Mouse (Mus musculus) cerebellum, adult 8-10 months (tissue): ENCODE data around the gene Lemd2.
A peak's percentile ranks its signal among the peaks of the same experiment; 100 is the strongest.
"Not testable (repeated sequence)": the region's sequence is repeated elsewhere in the genome, so short reads cannot be mapped to it uniquely, and the experiment has no call there.

ENCODE experiments used
- DNase-seq: peaks from one replicate; pipeline ENCODE4 v3.0.0; 2022

The Lemd2 gene

DNA sequence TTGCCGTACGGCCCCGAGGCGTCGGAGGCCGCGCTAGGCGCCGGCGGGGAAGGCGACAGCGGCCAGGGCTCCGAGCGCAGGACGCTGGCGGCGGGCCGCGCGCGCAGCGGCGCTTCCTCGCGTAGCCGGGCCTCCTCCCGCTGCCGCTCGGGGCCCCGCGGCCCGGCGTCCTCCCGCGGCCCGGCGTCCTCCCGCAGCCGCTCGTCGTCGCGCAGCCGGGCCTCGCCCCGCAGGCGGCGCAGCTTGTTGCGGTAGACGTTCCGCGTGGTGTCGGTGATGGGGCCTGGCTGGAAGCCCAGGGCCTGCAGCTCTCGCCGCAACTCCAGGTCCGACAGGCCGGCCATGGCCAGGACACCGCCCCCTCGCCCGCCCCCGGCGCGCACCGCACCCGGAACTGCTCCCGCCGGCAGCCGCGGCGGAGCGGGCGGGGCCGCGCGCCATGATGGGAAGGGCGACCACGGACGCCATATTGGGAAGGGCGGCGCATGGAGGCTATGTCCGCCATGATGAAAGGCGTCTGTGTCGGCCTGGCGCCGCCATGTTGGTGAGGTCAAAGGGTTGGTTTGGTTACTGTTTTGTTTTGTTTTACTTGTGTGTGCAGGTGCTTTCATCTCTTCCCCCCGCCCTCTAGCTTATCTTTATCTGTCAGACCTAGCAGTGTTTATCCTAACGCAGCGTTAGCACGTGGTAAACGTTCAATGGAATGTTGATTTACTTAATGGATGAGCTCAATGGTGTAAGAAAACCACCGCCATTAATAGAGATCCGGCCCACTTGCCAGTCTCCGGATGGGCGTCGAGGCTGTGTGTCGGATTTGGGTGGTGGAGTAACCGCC is at the start of gene Lemd2:
Lemd2 (minus strand) TSS at position 395 of the 835 bp plus-strand sequence.
- peak; percentile 96 for DNase-seq

DNA sequence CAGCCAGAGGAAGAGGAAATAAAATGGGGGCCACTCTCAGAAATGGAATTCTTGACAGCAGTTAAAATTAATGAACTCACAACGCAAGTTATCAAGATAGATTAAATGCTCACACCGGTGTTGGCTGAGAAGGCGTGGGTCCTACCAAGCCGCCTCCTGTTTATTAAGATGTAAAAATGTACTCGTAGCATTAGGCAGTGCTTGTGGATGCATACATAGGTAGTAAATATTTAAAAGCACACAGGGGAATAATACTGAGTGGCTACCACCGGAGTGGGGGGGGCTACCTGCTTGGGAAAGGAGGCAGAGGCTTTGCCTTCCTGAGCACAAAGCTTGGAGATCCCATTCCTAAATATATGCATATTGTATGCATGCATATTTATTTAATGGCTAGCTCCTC is 46.9 kb upstream of the Lemd2 start:
- DNase-seq, result no peak

GRCm38 (mm10) chr17:27250461-27250860 is 46.2 kb upstream of the Lemd2 start:
- no peak for DNase-seq

DNA sequence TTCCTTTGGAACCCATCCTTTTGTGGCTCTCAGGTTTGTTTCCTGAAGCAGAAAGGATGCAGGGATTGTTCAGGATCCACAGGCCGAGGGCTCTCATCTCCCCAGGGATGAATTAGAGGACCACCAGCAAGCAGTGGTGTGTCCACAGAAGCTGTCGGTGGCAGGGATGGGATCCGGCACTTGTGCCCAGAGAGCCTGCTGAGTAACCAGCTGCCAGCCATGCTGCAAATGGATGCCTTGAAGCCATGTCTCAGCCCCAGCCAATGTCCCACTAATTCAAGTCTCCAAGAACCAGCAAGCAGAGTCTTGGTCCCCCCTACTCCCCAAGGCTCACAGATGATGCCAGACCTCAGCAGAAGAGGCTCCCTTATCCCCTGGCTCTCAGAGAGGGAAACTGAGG is 44.8 kb upstream of the Lemd2 start:
- DNase-seq, result peak; percentile 72

DNA sequence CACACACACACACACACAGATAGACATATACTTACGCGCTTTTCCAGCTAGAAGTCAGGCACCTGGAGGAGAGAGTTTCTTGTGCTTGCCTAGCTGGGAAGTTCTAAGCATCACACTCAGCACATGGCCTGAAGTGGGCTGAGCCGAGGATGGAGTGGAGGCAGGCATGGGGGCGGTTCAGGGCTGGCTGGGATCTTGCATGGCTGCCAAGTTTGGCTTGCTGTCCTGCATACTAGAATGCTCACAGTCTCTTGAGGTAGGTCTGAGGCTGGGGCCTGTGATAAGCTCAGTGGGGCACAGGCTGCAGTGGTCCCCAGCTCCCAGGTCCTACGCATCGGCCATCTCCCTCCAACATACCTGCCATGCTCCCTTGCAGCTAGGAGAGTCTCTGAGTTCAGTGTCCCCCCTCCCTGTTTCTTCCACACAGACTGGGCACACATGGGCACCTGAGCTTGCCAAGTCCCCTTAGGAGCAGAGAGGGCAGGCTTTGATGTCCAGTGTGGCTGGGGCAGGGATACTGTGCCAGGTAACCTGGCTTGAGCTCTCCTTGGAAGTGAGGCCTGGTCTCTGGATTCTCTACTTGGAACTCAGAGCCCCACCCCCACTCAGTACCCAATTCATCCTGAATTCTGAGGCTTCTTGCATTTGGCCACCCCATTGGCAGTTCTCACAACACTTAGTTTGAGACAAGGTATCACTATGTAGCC is 43.6 kb upstream of the Lemd2 start:
- peak; percentile 72 for DNase-seq

DNA sequence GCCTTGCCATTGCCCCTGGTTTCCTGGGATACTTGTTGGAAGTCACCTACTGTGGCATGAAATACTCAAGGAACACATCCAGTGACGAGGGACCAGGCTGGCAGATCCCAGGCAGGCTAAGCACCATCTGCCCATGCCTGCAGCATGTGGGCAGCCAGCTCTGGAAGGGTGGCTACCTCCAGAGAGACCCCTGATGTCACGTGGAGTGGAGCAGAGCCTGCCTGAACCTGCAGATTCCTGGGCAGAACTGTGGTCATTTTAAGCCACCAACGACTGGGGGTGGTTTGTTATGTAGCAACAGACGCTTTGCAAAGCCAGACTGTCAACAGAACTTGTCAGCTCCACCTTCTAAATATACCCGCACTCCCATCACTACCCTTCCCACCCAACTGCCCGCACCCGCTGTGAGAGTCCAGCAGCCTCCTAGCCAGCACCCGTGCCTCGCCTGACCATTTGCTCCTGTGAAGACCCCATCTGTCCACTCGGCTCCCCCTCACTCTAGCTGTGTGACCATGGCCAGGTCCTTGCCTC is 41.6 kb upstream of the Lemd2 start:
- no peak for DNase-seq

DNA sequence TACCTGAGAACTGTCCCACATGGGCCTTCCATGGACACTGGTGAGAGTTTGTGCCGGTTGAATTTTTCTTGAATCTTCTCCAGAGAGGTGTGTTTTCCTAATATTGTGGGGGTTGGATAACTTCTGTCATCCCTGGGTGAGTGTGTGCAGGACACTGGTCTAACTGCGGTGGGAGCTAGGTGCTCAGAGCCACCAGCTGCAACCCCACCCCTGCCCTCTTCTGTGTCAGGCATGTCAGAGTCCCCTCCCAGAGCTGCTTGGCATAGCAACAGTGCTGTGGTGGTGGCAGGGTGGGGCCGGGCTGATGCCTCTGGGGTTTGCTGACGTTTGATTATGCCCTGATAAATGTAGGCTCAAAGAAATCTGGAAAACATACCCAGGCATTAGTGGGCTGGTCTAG is 40.6 kb upstream of the Lemd2 start:
- DNase-seq, result no peak

DNA sequence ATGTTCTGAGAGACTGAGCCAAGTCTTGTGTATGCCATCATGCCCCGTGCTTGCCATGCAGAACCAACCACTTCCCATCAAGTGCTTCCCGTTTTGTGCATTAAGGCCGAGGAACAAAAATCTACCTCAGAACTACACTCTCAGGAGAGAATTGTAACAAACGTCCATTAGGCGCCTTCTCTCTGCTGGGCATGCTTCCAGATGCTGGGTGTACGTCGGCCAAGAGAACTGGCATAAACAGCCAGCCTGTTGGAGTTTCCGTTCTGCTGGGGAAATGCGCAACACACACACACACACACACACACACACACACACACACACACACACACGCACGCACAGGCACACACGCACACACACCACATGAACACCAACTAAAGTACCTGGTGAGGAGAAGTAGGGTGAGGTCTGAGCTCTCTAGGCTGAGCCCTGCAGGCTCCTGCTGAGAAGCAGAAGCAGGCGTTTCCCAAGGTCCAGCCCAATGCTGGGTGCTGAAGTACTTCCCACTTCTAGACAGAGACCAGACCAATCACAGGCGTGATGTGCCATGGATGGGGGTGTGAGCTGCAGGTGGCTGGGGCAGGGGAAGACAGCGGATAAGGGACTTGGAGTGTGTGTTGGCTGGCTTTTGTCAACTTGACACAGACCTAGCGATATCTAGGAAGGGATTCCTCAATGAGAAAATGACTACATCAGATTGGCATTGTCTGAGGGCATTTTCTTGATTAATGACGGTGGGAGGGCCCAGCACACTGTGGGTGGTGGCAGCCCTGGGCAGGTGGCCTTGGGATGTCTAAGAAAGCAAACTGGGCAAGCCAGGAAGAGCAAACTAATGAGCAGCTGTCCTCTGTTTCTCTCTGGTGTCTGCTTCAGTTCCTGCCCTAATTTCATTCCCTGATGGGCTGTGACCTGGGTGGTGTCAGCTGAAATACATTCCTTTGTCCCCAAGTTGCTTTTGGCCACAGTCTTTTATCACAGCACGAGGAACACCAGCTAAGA is 38.2 kb upstream of the Lemd2 start:
- DNase-seq, result peak; percentile 78

DNA sequence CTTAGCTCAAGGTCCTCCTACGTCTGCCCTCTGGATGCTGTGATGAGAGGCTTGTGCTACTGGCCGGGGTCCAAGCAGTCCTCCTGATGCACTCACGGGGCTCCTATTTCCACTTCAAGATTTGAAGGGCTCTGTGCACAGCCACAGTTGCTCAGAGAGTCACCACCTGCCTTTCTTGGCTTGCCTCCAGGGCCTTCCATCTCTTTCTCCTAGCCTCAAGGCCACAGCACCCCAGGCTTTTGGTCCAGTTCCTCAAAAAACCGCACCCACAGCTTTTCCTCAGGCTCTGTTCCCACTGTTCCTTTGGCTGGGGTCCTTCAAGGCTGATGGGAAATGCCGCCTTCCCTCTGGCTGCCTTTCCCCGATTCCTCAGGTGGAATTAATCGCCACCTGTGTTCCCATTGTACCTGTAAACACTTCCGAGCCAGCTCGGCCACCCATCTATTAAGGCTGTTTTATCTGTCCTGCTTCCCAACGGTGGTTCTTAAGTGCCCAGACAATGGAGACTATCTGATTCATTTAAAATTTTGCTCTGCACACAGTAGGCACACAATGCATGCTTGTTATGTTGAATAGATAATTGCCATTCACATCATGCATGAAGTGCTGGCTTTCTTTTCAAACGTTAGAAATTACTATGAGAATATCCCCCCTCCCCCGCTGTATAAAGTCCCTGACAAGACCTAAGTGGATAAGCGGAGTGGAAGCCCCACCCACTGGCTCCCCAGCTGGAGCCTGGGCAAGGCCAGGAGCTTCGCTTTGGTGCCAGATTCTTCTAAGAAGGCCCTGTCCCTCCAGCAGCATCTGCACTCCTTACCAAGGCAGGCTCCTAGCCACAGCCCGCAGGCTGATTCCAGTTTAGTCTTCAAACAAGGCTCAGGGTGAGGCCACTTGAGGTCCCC is 36.5 kb upstream of the Lemd2 start:
- peak; percentile 98 for DNase-seq

GRCm38 (mm10) chr17:27239941-27240340 is 35.7 kb upstream of the Lemd2 start:
- peak; percentile 58 for DNase-seq

DNA sequence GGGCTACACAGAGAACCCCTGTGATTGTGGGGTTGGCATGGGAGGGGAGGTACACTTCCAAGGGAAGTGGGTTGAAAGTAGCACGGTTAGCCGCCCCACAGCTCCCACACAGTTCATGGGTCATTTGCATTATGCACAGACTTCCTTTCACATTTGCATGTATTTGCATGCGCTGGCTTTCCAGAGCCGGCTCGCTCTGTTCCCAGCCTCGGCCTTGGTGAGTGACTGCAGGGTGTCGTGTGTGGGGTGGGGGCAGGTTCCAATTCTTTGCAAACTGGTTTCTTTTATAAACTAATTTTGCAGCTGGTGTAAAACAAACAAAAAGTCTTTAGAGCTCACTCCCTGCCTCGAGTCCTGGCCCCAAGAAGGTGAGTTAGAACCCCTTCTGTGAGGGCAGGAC is 34.4 kb upstream of the Lemd2 start:
- no peak for DNase-seq

DNA sequence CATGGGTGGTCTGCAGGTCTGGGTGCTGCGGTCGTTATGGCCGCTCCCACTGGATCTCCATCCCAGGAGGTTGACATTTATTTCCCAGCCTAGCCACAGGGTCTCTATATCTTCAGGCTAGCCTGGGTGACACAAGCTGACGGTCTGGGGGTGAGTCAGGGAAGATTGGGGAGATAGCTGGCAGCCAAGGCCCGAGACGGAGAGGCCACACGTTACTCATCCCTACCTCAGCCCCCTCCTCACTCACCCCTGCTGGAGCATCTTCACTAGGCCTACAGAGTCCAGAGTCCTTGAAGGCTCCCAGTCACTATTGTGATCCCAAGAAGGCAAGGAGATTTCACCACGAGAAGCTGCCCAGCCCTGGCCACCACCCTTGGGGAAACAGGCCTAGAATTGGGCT is 33.5 kb upstream of the Lemd2 start:
- DNase-seq, result no peak

DNA sequence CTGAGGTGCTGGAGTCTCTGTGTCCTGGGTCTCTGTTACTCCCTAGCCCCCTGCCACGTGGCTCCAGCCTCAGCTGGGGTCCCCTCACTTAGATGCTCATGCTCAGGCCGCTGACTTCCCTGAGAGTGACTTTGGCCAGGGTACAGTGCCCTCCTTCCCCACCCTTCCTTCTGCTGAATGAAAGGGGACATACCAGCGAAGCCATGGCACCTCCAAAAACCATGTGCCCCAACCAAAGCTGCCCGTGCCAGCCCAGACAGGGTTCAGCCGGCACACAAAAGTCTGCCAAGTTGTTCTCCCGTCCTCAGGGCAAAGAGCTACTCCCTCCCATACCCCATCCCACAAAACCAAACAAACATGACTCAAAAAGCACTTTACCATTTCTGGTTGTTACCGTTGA is 29.0 kb upstream of the Lemd2 start:
- no peak for DNase-seq

GRCm38 (mm10) chr17:27232176-27232575 is 27.9 kb upstream of the Lemd2 start:
- DNase-seq, result no peak

DNA sequence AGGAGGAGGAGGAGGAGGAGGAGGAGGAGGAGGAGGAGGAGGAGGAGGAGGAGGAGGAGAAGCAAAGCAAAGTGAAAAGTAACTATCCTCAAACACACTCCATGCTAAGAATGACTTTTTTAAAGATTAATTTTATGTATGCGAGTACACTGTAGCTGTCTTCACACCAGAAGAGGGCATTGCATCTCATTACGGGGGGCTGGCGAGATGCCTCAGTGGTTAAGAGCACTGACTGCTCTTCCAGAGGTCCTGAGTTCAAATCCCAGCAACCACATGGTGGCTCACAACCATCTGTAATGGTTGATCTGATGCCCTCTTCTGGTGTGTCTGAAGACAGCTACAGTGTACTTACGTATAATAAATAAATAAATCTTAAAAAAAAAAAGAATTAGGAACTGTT is 27.3 kb upstream of the Lemd2 start:
- DNase-seq, result not testable (repeated sequence)

- no peak for DNase-seq
Observed at GRCm38 (mm10) chr17:27231146-27231503, 26.9 kb upstream of the Lemd2 start.

DNA sequence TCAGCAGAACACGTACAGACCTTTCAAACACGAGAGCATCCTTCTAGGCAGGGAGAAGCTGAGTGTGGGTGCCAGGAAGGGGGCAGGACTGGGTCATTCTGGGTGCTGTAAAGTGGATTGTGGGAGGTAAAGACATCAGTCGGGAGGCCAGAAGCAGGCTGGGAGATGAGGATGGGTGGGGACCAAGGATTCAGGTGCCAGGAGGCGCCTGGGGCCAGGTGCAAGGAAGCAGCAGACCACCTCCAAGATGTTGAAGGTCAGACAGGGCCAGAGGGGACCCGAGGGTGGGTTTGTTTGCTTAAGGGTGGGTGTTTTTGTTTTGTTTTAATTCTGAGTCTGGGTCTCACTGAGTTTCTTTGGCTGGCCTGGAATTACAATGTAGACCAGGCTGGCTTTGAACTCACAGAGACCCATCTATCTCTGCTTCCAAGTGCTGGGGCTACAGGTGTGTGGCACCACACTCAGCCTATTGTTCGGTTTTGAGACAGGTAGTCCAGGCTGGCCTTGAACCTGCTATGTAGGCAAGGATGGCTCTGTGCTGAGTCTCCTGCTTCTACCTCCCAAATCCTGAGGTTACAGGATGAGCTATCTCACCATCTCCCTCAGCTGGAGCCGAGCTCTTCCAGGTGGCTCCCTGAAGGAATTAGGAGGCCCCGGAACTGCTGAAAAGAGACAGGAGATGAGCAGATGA is 26.3 kb upstream of the Lemd2 start:
- DNase-seq, result no peak

GRCm38 (mm10) chr17:27229710-27230454 is 25.6 kb upstream of the Lemd2 start:
- no peak for DNase-seq

DNA sequence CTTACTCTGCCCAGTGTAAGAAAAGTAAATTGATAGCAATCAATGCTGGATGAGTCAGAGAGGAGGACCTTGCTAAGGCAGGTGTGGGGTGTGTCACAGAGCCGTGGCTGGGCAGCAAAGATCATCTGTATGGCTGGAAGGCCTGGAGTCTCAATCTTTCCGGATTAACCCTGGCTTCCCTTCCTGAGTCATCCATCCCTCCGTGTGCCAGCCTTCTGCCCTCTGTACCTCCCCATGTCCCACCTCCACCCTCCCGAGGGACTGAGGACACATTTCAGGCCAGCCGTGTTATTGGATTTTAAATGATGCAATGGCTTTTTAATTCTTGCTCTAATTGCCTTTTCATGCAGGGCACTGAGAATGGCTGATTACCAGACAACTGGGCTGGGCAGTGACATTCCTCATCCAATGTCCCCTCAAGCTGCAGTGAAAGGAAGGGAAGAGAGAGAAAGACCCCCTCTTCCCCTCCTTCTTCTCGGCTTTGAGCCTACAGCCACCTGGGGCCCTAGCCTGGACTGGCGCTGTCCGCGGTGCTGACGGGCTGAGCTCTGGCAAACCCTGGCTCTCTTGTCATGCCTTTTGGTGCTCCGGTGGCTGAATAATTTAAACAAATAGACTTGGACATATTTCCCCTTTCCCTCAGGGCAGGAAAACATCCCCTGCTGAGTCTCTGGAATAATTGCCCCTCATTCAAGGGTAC is 24.1 kb upstream of the Lemd2 start:
- no peak for DNase-seq

DNA sequence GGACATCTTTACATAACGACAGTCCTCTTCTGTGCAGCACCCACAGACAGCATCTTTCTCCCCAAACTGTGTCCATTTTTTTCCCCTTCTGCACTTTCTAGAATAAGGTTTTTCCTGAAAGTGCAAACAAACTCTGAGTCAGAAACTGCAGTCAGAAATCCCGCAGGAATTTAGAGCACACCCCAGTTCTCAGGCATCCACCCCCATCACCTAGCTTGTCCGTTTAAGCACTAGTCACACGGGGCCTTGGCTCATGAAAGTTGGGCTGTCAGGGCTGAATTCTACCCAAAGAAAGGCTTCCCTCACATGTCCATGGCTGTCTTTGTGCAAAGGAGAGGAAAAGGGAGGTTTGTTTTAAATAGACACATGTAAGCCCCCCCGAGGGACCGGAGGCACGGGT is 23.0 kb upstream of the Lemd2 start:
- no peak for DNase-seq
